Mouse (Mus musculus): ENCODE results near the gene C1ql4.

The C1ql4 gene

GRCm38 (mm10) chr15:99038025-99038424 is 49.6 kb downstream of the C1ql4 start:
- H3K36me3 ChIP-seq (ENCODE audit: insufficient read depth, low read length), result peaks cover 50% of the 10 kb centered on the region
- H3K4me3 ChIP-seq (replicated peaks; ENCODE audit: low read length), result no peak overlapping the region
- no peaks in the 10 kb centered on the region for H3K9me3 ChIP-seq (ENCODE audit: low read length)
- H3K27me3 ChIP-seq (ENCODE audit: insufficient read depth, low read length), result no peaks in the 10 kb centered on the region; the same call in 1 of the 2 replicates
- peaks cover 52% of the 10 kb centered on the region for H3K4me1 ChIP-seq (replicated peaks; ENCODE audit: low read depth, low read length)
- TF ChIP-seq POU5F1 (IDR thresholded peaks at IDR 0.05; ENCODE audit: borderline replicate concordance, low read length) (no peak), CTCF (conservative IDR thresholded peaks at IDR 0.05; ENCODE audit: low read length) (no peak), NANOG (IDR thresholded peaks at IDR 0.05; ENCODE audit: borderline replicate concordance, low read length) (no peak)

GRCm38 (mm10) chr15:99036249-99036905 is 51.2 kb downstream of the C1ql4 start:
- no peak for TF ChIP-seq NANOG (IDR thresholded peaks at IDR 0.05; ENCODE audit: borderline replicate concordance, low read length)
- TF ChIP-seq CTCF (conservative IDR thresholded peaks at IDR 0.05; ENCODE audit: low read length), result no peak
- TF ChIP-seq POU5F1 (IDR thresholded peaks at IDR 0.05; ENCODE audit: borderline replicate concordance, low read length), result no peak
- H3K4me3 ChIP-seq (replicated peaks; ENCODE audit: low read length), result no peak overlapping the region

DNA sequence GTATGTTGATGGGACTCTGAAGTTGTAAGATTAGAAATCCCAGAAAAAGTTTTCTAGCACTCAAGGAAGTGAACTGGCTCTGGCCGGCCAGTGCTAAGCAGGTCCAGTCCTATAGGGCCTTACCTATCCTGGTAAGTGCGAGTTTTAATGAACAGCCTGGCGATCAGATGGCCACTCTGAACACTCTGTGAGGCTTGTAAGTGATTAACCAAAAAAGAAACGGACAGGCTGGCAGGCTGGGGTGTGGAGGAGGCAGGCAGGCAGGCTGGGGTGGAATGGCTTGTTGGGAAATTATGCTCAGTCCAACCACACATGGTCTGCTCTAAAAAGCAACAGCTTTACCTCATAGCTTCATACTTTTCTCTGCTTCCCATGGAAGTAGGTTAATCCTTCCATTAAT is 52.2 kb downstream of the C1ql4 start:
- Histone ChIP-seq H3K27me3 (ENCODE audit: insufficient read depth, low read length) (no peaks in the 10 kb centered on the region), H3K4me1 (replicated peaks; ENCODE audit: low read depth, low read length) (peaks cover 64% of the 10 kb centered on the region), H3K9me3 (ENCODE audit: low read length) (no peaks in the 10 kb centered on the region), H3K36me3 (ENCODE audit: insufficient read depth, low read length) (peaks cover 62% of the 10 kb centered on the region), H3K4me3 (replicated peaks; ENCODE audit: low read length) (no peak overlapping the region)
- TF ChIP-seq CTCF (conservative IDR thresholded peaks at IDR 0.05; ENCODE audit: low read length) (no peak), POU5F1 (IDR thresholded peaks at IDR 0.05; ENCODE audit: borderline replicate concordance, low read length) (no peak), NANOG (IDR thresholded peaks at IDR 0.05; ENCODE audit: borderline replicate concordance, low read length) (no peak)

More at GRCm38 (mm10) chr15:99036249-99036905, 51.2 kb downstream of the C1ql4 start:
- Histone ChIP-seq H3K4me1 (replicated peaks; ENCODE audit: low read depth, low read length) (peaks cover 67% of the 10 kb centered on the region), H3K36me3 (ENCODE audit: insufficient read depth, low read length) (peaks cover 62% of the 10 kb centered on the region), H3K27me3 (ENCODE audit: insufficient read depth, low read length) (no peaks in the 10 kb centered on the region), H3K9me3 (ENCODE audit: low read length) (no peaks in the 10 kb centered on the region)

Measured in E14TG2a.4 (cell line).